Mouse (Mus musculus) adipose tissue, adult 10 weeks (tissue): ENCODE measurements around the gene Sbk3. TPM values are rescaled to one million over a fixed set of nuclear protein-coding genes. Genes with fewer than 3 reads are reported as not detected.

ENCODE experiments used
- polyA plus RNA-seq: library from polyadenylated mRNA; stranded (reverse); fragments of 350-450 nt; fragmentation: Illumina TruSeq; extraction: RNeasy Lipid Tissue Mini Kit (QIAGEN cat#74804); gene quantifications from one replicate; pipeline ENCODE4 v1.2.3, GENCODE M21; 2014; ENCODE audit warnings: low read depth, low replicate concordance

Gene Sbk3
- 0.24 TPM for polyA plus RNA-seq

GRCm38 (mm10) chr7:4971068-4971467 lies at the start of gene Sbk3:
Gene Sbk3, minus strand, starts transcription at chr7:4971168.

GRCm38 (mm10) chr7:5020000-5020681 lies 49.2 kb upstream of the Sbk3 start, which contains the start of the genes Zfp865 and Ccdc106:
Gene Zfp865, plus strand, starts transcription at chr7:5020376.
Gene Ccdc106, plus strand, starts transcription at chr7:5020553.

GRCm38 (mm10) chr7:5015118-5016001 lies 44.4 kb upstream of the Sbk3 start, which contains the start of gene Gm44973:
Gene Gm44973, plus strand, starts transcription at chr7:5015496.

GRCm38 (mm10) chr7:5014251-5015117 lies 43.5 kb upstream of the Sbk3 start, which contains the start of the genes Zfp524 and Fiz1:
Gene Zfp524, plus strand, starts transcription at chr7:5014415.
Gene Fiz1, minus strand, starts transcription at chr7:5014697.

GRCm38 (mm10) chr7:4996003-4996895 lies 25.3 kb upstream of the Sbk3 start, which contains the start of gene Zfp579:
Gene Zfp579, minus strand, starts transcription at chr7:4996158.

GRCm38 (mm10) chr7:4964272-4964671 lies 6.7 kb downstream of the Sbk3 start, which contains the start of gene Sbk2:
Gene Sbk2, minus strand, starts transcription at chr7:4964406.

GRCm38 (mm10) chr7:4925441-4926381 lies 45.3 kb downstream of the Sbk3 start, which contains the start of gene Ssc5d:
Gene Ssc5d, plus strand, starts transcription at chr7:4925785.

GRCm38 (mm10) chr7:4921824-4922482 lies 49.0 kb downstream of the Sbk3 start, which contains the start of gene Nat14:
Gene Nat14, plus strand, starts transcription at chr7:4922028.

Other genes with a start within 250 kb of the Sbk3 start
- gene Tmem150b, start 245.9 kb downstream of the Sbk3 start, polyA plus RNA-seq = 0.60 TPM
- gene Kmt5c, start 231.1 kb downstream of the Sbk3 start, polyA plus RNA-seq = 49.2 TPM
- 28.9 TPM for gene Cox6b2, start 218.1 kb downstream of the Sbk3 start, polyA plus RNA-seq
- gene Fam71e2, start 199.9 kb downstream of the Sbk3 start, polyA plus RNA-seq = 3.3 TPM
- 0.32 TPM for gene Il11, start 188.3 kb downstream of the Sbk3 start, polyA plus RNA-seq
- 2.2 TPM for gene Tmem190, start 188.2 kb downstream of the Sbk3 start, polyA plus RNA-seq
- gene Tmem238, start 181.5 kb downstream of the Sbk3 start, polyA plus RNA-seq = 6.7 TPM
- 632 TPM for gene Rpl28, start 178.3 kb downstream of the Sbk3 start, polyA plus RNA-seq
- gene Ube2s, start 158.6 kb downstream of the Sbk3 start, polyA plus RNA-seq = 108 TPM
- 1.9 TPM for gene Shisa7, start 126.5 kb downstream of the Sbk3 start, polyA plus RNA-seq
- 29.3 TPM for gene Isoc2b, start 100.9 kb downstream of the Sbk3 start, polyA plus RNA-seq
- gene Isoc2a, start 94.0 kb downstream of the Sbk3 start, polyA plus RNA-seq = 35.3 TPM
- not detected for gene Gm36210, start 64.7 kb downstream of the Sbk3 start, polyA plus RNA-seq
- gene Zfp628, start 56.0 kb downstream of the Sbk3 start, polyA plus RNA-seq = 6.5 TPM
- 5.1 TPM for gene Nat14, start 49.1 kb downstream of the Sbk3 start, polyA plus RNA-seq
- 12.2 TPM for gene Ssc5d, start 45.4 kb downstream of the Sbk3 start, polyA plus RNA-seq
- 1.8 TPM for gene Sbk2, start 6.8 kb downstream of the Sbk3 start, polyA plus RNA-seq
- 31.4 TPM for gene Zfp579, start 25.0 kb upstream of the Sbk3 start, polyA plus RNA-seq
- 17.1 TPM for gene Zfp524, start 43.2 kb upstream of the Sbk3 start, polyA plus RNA-seq
- gene Fiz1, start 43.5 kb upstream of the Sbk3 start, polyA plus RNA-seq = 19.0 TPM
- not detected for gene Gm44973, start 44.3 kb upstream of the Sbk3 start, polyA plus RNA-seq
- 20.8 TPM for gene Zfp865, start 49.2 kb upstream of the Sbk3 start, polyA plus RNA-seq
- gene Ccdc106, start 49.4 kb upstream of the Sbk3 start, polyA plus RNA-seq = 3.0 TPM
- gene 4632433K11Rik, start 63.0 kb upstream of the Sbk3 start, polyA plus RNA-seq = not detected
- 6.3 TPM for gene Zfp784, start 67.3 kb upstream of the Sbk3 start, polyA plus RNA-seq
- gene Zfp580, start 80.4 kb upstream of the Sbk3 start, polyA plus RNA-seq = 6.7 TPM
- 152 TPM for gene U2af2, start 91.0 kb upstream of the Sbk3 start, polyA plus RNA-seq
- 106 TPM for gene Epn1, start 109.1 kb upstream of the Sbk3 start, polyA plus RNA-seq
- gene Rfpl4, start 145.8 kb upstream of the Sbk3 start, polyA plus RNA-seq = not detected
- 5.3 TPM for gene Rasl2-9, start 154.8 kb upstream of the Sbk3 start, polyA plus RNA-seq
- gene Vmn1r55, start 178.5 kb upstream of the Sbk3 start, polyA plus RNA-seq = not detected
- not detected for gene Vmn1r56, start 225.6 kb upstream of the Sbk3 start, polyA plus RNA-seq
- gene Vmn1r57, start 247.3 kb upstream of the Sbk3 start, polyA plus RNA-seq = not detected